Mouse (Mus musculus) cerebellum, adult 2 months (tissue): ENCODE measurements around the gene Fam229a. TPM values are rescaled to one million over a fixed set of nuclear protein-coding genes. Genes with fewer than 3 reads are reported as not detected.

Experiments used
- DNase-seq, 2 experiments: peaks; one replicate each; pipeline ENCODE4 v3.0.0; 2021
- H3K27ac ChIP-seq: fragments of 200-500 bp; 2 replicates; pipeline ENCODE4 v1.5.1; 2012; ENCODE audit warnings: low read length, control low read depth, inconsistent platforms; ENCODE audit not compliant: insufficient read depth
- H3K27me3 ChIP-seq: fragments of 200-500 bp; 2 replicates; pipeline ENCODE4 v1.6.1; 2012; ENCODE audit warnings: inconsistent platforms, mild to moderate bottlenecking, low read length, moderate library complexity; ENCODE audit not compliant: control insufficient read depth, insufficient read depth
- H3K4me1 ChIP-seq: fragments of 200-500 bp; 2 replicates; pipeline ENCODE4 v1.6.1; 2011; ENCODE audit warnings: low read length; ENCODE audit not compliant: control insufficient read depth, insufficient read depth
- H3K4me3 ChIP-seq: fragments of 200-500 bp; replicated peaks from 2 replicates; pipeline ENCODE3; 2011; ENCODE audit warnings: mild to moderate bottlenecking, low read depth, low read length, control low read depth; ENCODE audit not compliant: insufficient read depth
- CTCF ChIP-seq: fragments of 200-500 bp; IDR thresholded peaks from 2 replicates; pipeline ENCODE4 v1.5.1; 2011; ENCODE audit warnings: low read depth, mild to moderate bottlenecking, control low read depth, low read length, moderate library complexity, borderline replicate concordance; ENCODE audit not compliant: insufficient read depth
- POLR2A ChIP-seq: fragments of 200-500 bp; IDR thresholded peaks from 2 replicates; pipeline ENCODE4 v1.6.1; 2011; ENCODE audit warnings: low read length, control low read depth, borderline replicate concordance; ENCODE audit not compliant: insufficient read depth
- WGBS: fragments of 180-500 bp; shearing (Covaris S2); methylation state at CpG from one replicate; pipeline ENCODE4 v1.1.7; 2018; 5-methylcytosine and 5-hydroxymethylcytosine counted together
- polyA plus RNA-seq: library from polyadenylated mRNA; depleted of rRNA; stranded (reverse); fragments of >200 nt; gene quantifications from 2 replicates; pipeline ENCODE4 v1.2.3, GENCODE M21; 2012

Gene Fam229a
- polyA plus RNA-seq, 1 experiment: 0.67 TPM

DNA sequence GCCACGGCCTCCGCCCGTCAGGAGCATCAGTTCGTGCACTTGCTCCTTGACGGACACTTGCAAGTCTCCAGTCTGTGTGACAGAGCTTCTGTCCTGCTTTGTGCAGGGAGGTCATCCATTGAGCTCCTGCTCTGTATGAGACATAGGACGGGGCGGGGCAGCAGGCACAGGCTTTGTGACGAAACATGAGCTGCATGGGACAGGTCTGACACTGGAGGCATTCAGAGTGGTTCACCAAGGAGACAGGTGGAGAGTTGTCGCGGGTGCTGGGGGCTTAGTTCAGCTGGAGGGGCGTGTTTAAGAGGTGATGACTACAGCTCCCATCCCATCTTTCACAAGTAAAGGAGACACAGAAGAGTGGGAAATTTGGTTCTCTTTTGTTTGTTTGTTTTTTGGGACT is 14.9 kb upstream of the Fam229a start:
- no peak overlapping the region for H3K4me3 ChIP-seq
- no peak for TF ChIP-seq POLR2A
- no peak for TF ChIP-seq CTCF
- H3K27me3 ChIP-seq: no peaks in the 10 kb centered on the region
- no peak overlapping the region for H3K27ac ChIP-seq
- no peak for DNase-seq
- no peaks in the 10 kb centered on the region; the same call in 1 of the 2 replicates for H3K4me1 ChIP-seq
- 90% methylated on average over 11 of the region's 11 CpGs for WGBS

DNA sequence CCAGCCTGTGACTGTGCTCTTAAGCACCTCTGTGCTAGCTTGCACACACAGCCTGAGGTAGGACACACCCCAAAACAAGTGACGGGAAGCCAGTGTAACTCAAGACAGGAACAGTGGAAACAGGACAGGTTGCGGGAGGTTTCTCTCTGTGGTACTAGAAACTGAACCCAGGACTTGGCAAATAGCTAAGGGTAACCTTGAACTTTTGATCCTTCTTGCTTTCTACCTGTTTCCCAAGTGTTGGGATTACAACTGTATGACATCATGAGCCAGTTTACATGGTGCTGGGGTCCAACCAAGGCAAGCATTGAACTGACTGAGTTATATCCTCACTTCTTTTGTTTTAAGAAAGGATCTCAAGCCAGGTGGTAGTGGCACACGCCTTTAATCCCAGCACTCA is 11.1 kb upstream of the Fam229a start:
- TF ChIP-seq POLR2A (no peak), CTCF (no peak)
- Histone ChIP-seq H3K4me1 (no peaks in the 10 kb centered on the region; the same call in 1 of the 2 replicates), H3K27ac (no peak overlapping the region), H3K4me3 (no peak overlapping the region), H3K27me3 (no peaks in the 10 kb centered on the region)
- DNase-seq: no peak
- 95% methylated on average over 3 of the region's 3 CpGs for WGBS

DNA sequence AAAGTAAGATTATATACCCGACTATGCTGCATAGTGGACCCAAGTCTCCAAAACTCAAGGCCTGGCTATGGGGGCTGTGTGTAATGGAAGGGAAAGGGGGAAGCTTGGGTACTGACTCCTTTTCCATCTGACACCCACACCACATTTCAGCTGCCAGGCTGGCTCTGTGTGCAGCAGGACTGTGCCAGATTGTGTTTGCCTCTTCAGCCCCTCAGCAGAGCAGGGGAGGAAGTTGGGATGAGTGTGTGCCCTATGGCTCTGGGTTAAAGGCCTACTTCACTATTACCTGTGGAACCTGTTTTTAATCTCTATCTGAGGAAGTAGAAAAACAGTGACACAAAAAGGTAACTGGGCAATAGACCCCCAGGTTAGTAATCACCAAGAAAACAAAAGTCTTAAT is 9.9 kb upstream of the Fam229a start:
- WGBS: 96% methylated on average over 1 of the region's 1 CpGs
- no peak for DNase-seq
- no peak for TF ChIP-seq POLR2A
- no peak for TF ChIP-seq CTCF
- H3K27me3 ChIP-seq: no peaks in the 10 kb centered on the region
- H3K4me3 ChIP-seq: no peak overlapping the region
- H3K4me1 ChIP-seq: no peaks in the 10 kb centered on the region; the same call in 1 of the 2 replicates
- H3K27ac ChIP-seq: no peak overlapping the region

GRCm38 (mm10) chr4:129494681-129495080 is 3.7 kb downstream of the Fam229a start:
- DNase-seq: no peak
- H3K4me3 ChIP-seq: no peak overlapping the region
- H3K27ac ChIP-seq: no peak overlapping the region
- 68% methylated on average over 7 of the region's 7 CpGs for WGBS
- TF ChIP-seq POLR2A (no peak), CTCF (no peak)
- no peaks in the 10 kb centered on the region for H3K27me3 ChIP-seq
- no peaks in the 10 kb centered on the region for H3K4me1 ChIP-seq

- H3K27ac ChIP-seq: no peak overlapping the region
- no peaks in the 10 kb centered on the region for H3K4me1 ChIP-seq
- no peaks in the 10 kb centered on the region for H3K27me3 ChIP-seq
- 35% methylated on average over 16 of the region's 16 CpGs for WGBS
- no peak for DNase-seq
- TF ChIP-seq POLR2A (no peak), CTCF (0 out of 2 replicates have a peak, but pooled peaks have one; percentile 23)
- H3K4me3 ChIP-seq: no peak overlapping the region
Observed at GRCm38 (mm10) chr4:129495672-129496562, 4.9 kb downstream of the Fam229a start.

DNA sequence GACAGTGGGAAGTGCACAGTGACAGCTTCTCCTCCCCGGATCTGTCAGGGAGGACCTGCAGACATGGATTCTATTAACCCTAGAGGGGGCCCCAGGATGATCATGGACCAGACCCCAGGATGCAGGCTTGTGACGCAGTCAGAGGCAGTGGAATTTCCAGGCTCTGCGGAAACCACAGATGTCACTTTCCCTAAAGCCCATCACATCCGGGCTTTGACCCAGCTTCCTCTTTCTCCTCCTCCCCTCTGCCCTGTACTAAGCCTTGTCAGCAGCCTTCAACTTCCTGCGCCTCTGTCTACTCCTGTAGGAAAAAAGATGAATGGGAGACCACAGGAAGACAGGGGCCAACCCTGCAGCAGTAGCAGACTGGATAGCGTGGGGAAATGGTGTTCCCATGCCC is 5.6 kb downstream of the Fam229a start:
- DNase-seq: no peak
- 36% methylated on average over 6 of the region's 6 CpGs for WGBS
- no peak overlapping the region for H3K4me3 ChIP-seq

GRCm38 (mm10) chr4:129498941-129499340 is 8.0 kb downstream of the Fam229a start:
- Histone ChIP-seq H3K27ac (no peak overlapping the region), H3K4me1 (no peaks in the 10 kb centered on the region), H3K27me3 (no peaks in the 10 kb centered on the region), H3K4me3 (no peak overlapping the region)
- WGBS: 91% methylated on average over 3 of the region's 3 CpGs
- TF ChIP-seq POLR2A (no peak), CTCF (no peak)
- DNase-seq: no peak

More for the DNA sequence above, 5.6 kb downstream of the Fam229a start:
- no peak for TF ChIP-seq POLR2A
- H3K27ac ChIP-seq: no peak overlapping the region
- no peaks in the 10 kb centered on the region for H3K4me1 ChIP-seq
- H3K27me3 ChIP-seq: no peaks in the 10 kb centered on the region

DNA sequence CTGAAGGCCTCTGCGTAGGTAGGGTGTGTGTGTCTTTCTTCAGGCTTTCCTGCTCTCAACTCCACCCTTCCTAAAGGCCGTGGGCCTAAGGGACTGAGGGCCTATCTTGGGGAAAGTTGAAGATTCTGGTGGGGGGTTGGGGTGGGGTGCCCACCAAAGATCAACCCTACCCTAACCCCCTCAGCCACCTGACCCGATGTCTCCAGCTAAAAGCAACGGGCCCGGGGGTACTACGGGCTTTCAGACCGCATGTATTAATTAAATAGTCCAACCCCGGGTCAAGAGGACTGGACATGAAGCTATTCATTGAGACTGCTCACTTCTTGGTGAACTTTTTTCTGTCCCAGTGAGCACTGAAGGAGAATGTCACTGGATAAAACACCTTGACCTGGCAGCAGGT is 9.0 kb downstream of the Fam229a start:
- DNase-seq: no peak
- TF ChIP-seq POLR2A: no peak
- no peak for TF ChIP-seq CTCF
- no peaks in the 10 kb centered on the region for H3K4me1 ChIP-seq
- WGBS: 80% methylated on average over 8 of the region's 8 CpGs
- H3K27me3 ChIP-seq: no peaks in the 10 kb centered on the region
- H3K27ac ChIP-seq: no peak overlapping the region
- peak overlapping the region; percentile 57 for H3K4me3 ChIP-seq
